ENCODE assay signal across 11 mouse cellular contexts in genomic region chr7:63887034-63887551, GRCm38 (mm10). TPM values are rescaled to one million over a fixed set of nuclear protein-coding genes. Genes with fewer than 3 reads are reported as not detected.
DNase-seq lines count a peak whose midpoint lies in the region; ATAC-seq and TF ChIP-seq lines count a peak whose summit lies in the region.
"Had no signal": no experiment of that assay in that cellular context is flagged by ENCODE, and none has a peak within 500 bp of the region (broad histone marks: within the 10 kb centered on the region; RNA-seq: fewer than 3 reads in every experiment).

No protein-coding gene starts in this region.

- ATAC-seq in intestine, postnatal 0 days: peak; percentile 12; the same call in 1 of the 2 replicates
- ATAC-seq in intestine, embryonic 16.5 days: no peak
- ATAC-seq in lung, embryonic 15.5 days (ENCODE audit: borderline replicate concordance, extremely low read depth, low FRiP score, low TSS enrichment): peak; percentile 16; the same call in 1 of the 2 replicates
- no peak for ATAC-seq in stomach, postnatal 0 days (ENCODE audit: low FRiP score, low TSS enrichment)

- peak; percentile 56 for DNase-seq in kidney, adult 9 months
- no peak for DNase-seq in testis, postnatal 10 days (ENCODE audit: low spot score)
- no peak for DNase-seq in frontal cortex, postnatal 36 days (ENCODE audit: low spot score in 2 of 2)
- DNase-seq in stomach, postnatal 0 days (ENCODE audit: low spot score): no peak
- DNase-seq: thymus, postnatal 4 days had no signal

- no peak for TF ChIP-seq CTCF in intestine, postnatal 0 days (IDR thresholded peaks at IDR 0.05; ENCODE audit: low read depth)
- TF ChIP-seq CTCF in embryonic fibroblast, embryonic 13.5 days (IDR thresholded peaks at IDR 0.05; ENCODE audit: borderline replicate concordance, insufficient read depth, low read length): no peak
- TF ChIP-seq CTCF in stomach, postnatal 0 days (IDR thresholded peaks at IDR 0.05; ENCODE audit: low read depth): no peak

- no peaks in the 10 kb centered on the region for H3K9me3 ChIP-seq in intestine, postnatal 0 days (ENCODE audit: control insufficient read depth)
- no peaks in the 10 kb centered on the region for H3K9me3 ChIP-seq in intestine, embryonic 16.5 days (ENCODE audit: control insufficient read depth, low read length)
- H3K9me3 ChIP-seq in lung, embryonic 15.5 days: no peaks in the 10 kb centered on the region
- H3K9me3 ChIP-seq in stomach, postnatal 0 days (ENCODE audit: control insufficient read depth, low read length): no peaks in the 10 kb centered on the region

- no peaks in the 10 kb centered on the region for H3K4me1 ChIP-seq in intestine, postnatal 0 days (replicated peaks; ENCODE audit: control insufficient read depth, insufficient read depth, low read length)
- H3K4me1 ChIP-seq in intestine, embryonic 16.5 days (ENCODE audit: control insufficient read depth, insufficient read depth, low read length): peaks cover 7% of the 10 kb centered on the region; the same call in 1 of the 2 replicates
- peaks cover 13% of the 10 kb centered on the region for H3K4me1 ChIP-seq in embryonic fibroblast, embryonic 13.5 days (ENCODE audit: control insufficient read depth, insufficient read depth, low read length)
- H3K4me1 ChIP-seq in lung, embryonic 15.5 days: 0 out of 2 replicates have a peak, but pooled peaks cover 7% of the 10 kb centered on the region
- no peaks in the 10 kb centered on the region for H3K4me1 ChIP-seq in stomach, postnatal 0 days (replicated peaks; ENCODE audit: control insufficient read depth, insufficient read depth)

- peaks cover 19% of the 10 kb centered on the region; the same call in 1 of the 2 replicates for H3K36me3 ChIP-seq in intestine, postnatal 0 days (ENCODE audit: control insufficient read depth, insufficient read depth)
- H3K36me3 ChIP-seq in intestine, embryonic 16.5 days (ENCODE audit: control insufficient read depth, insufficient read depth, low read length): 0 out of 2 replicates have a peak, but pooled peaks cover 7% of the 10 kb centered on the region
- H3K36me3 ChIP-seq in lung, embryonic 15.5 days: peaks cover 6% of the 10 kb centered on the region
- H3K36me3 ChIP-seq in stomach, postnatal 0 days (ENCODE audit: control insufficient read depth, insufficient read depth, low read length): peaks cover 8% of the 10 kb centered on the region

- no peak overlapping the region for H3K27ac ChIP-seq in intestine, postnatal 0 days (ENCODE audit: low read depth, low read length)
- no peak overlapping the region for H3K27ac ChIP-seq in intestine, embryonic 16.5 days (ENCODE audit: low read length)
- H3K27ac ChIP-seq in embryonic fibroblast, embryonic 13.5 days (ENCODE audit: insufficient read depth, low read length): 0 out of 2 replicates have a peak overlapping the region, but pooled peaks have one; percentile 2
- H3K27ac ChIP-seq in lung, embryonic 15.5 days: no peak overlapping the region; the same call in 1 of the 2 replicates
- H3K27ac ChIP-seq in stomach, postnatal 0 days (replicated peaks): no peak overlapping the region

- TF ChIP-seq EP300 in stomach, postnatal 0 days (optimal IDR thresholded peaks at IDR 0.05): no peak

- H3K4me2 ChIP-seq in intestine, postnatal 0 days (replicated peaks; ENCODE audit: low read depth): no peak overlapping the region
- no peak overlapping the region for H3K4me2 ChIP-seq in intestine, embryonic 16.5 days (ENCODE audit: low read depth, low read length)
- no peak overlapping the region for H3K4me2 ChIP-seq in lung, embryonic 15.5 days
- H3K4me2 ChIP-seq in stomach, postnatal 0 days (replicated peaks; ENCODE audit: low read depth): no peak overlapping the region

- H3K4me3 ChIP-seq in intestine, postnatal 0 days (ENCODE audit: low read depth, low read length): no peak overlapping the region
- H3K4me3 ChIP-seq in intestine, embryonic 16.5 days (ENCODE audit: low read length): no peak overlapping the region
- H3K4me3 ChIP-seq in embryonic fibroblast, embryonic 13.5 days (ENCODE audit: insufficient read depth, low read length): no peak overlapping the region
- H3K4me3 ChIP-seq in lung, embryonic 15.5 days: no peak overlapping the region
- H3K4me3 ChIP-seq in stomach, postnatal 0 days (ENCODE audit: low read depth, low read length): no peak overlapping the region

- WGBS in intestine, postnatal 0 days: 58% methylated on average over 8 of the region's 8 CpGs
- WGBS in intestine, embryonic 16.5 days: 54% methylated on average over 8 of the region's 8 CpGs
- 47% methylated on average over 8 of the region's 8 CpGs for whole genome bisulfite sequencing in lung, embryonic 15.5 days
- WGBS in stomach, postnatal 0 days: 58% methylated on average over 8 of the region's 8 CpGs

- no peak for TF ChIP-seq POLR2A in embryonic fibroblast, embryonic 13.5 days (IDR thresholded peaks at IDR 0.05; ENCODE audit: low read depth, low read length)

- H3K27me3 ChIP-seq in intestine, postnatal 0 days (replicated peaks; ENCODE audit: control insufficient read depth, insufficient read depth, low read length): no peaks in the 10 kb centered on the region
- H3K27me3 ChIP-seq in intestine, embryonic 16.5 days (replicated peaks; ENCODE audit: control insufficient read depth, insufficient read depth, low read length): no peaks in the 10 kb centered on the region
- H3K27me3 ChIP-seq in lung, embryonic 15.5 days: no peaks in the 10 kb centered on the region
- H3K27me3 ChIP-seq in stomach, postnatal 0 days (ENCODE audit: control insufficient read depth, insufficient read depth, low read length): no peaks in the 10 kb centered on the region

- H3K9ac ChIP-seq in intestine, postnatal 0 days (ENCODE audit: low read depth, low read length): no peak overlapping the region
- no peak overlapping the region for H3K9ac ChIP-seq in intestine, embryonic 16.5 days (ENCODE audit: low read depth, low read length)
- no peak overlapping the region for H3K9ac ChIP-seq in lung, embryonic 15.5 days
- no peak overlapping the region for H3K9ac ChIP-seq in stomach, postnatal 0 days (ENCODE audit: low read length)

RNA-seq across cellular contexts. Expression of gene E030018B13Rik, which starts 29.6 kb away (rescaled TPM):
- polyA plus RNA-seq in intestine, postnatal 0 days (2015; fragmentation: Nextera tagmentation; extraction: Ambion mirVana): not detected in 2 replicates
- not detected in 2 replicates for polyA plus RNA-seq in intestine, embryonic 16.5 days (2015; fragmentation: Nextera tagmentation; extraction: Ambion mirVana)
- polyA plus RNA-seq in embryonic fibroblast, embryonic 13.5 days (2011; ENCODE audit: insufficient read length, low read depth, missing spikeins): not detected in 2 replicates
- polyA plus RNA-seq in lung, embryonic 15.5 days (2015; fragmentation: Nextera tagmentation; extraction: Ambion mirVana): 0.15 and 0.26 TPM in 2 replicates
- not detected in 2 replicates for polyA plus RNA-seq in stomach, postnatal 0 days (2015; fragmentation: Nextera tagmentation; extraction: Ambion mirVana)
- polyA plus RNA-seq: cortical plate, adult 2 months; forebrain, embryonic 11.5 days had no signal

RNA-seq across cellular contexts. Expression of gene Klf13, which starts 51.6 kb away (rescaled TPM):
- 19.3 and 24.5 TPM in 2 replicates for polyA plus RNA-seq in intestine, postnatal 0 days (2015; fragmentation: Nextera tagmentation; extraction: Ambion mirVana)
- polyA plus RNA-seq in intestine, embryonic 16.5 days (2015; fragmentation: Nextera tagmentation; extraction: Ambion mirVana): 23.1 and 23.3 TPM in 2 replicates
- polyA plus RNA-seq in embryonic fibroblast, embryonic 13.5 days (2011; ENCODE audit: insufficient read length, low read depth, missing spikeins): 34.6 and 40.2 TPM in 2 replicates
- 34.4 and 35.1 TPM in 2 replicates for polyA plus RNA-seq in lung, embryonic 15.5 days (2015; fragmentation: Nextera tagmentation; extraction: Ambion mirVana)
- polyA plus RNA-seq in stomach, postnatal 0 days (2015; fragmentation: Nextera tagmentation; extraction: Ambion mirVana): 25.0 and 26.9 TPM in 2 replicates

Comparison
In these comparisons a context has a peak if more than half of its experiments do, and no peak if none do; other contexts are left out.
1. ATAC-seq: peak in intestine, postnatal 0 days (single experiment) and lung, embryonic 15.5 days (single experiment); none in intestine, embryonic 16.5 days (single experiment) and stomach, postnatal 0 days (single experiment).